Mouse (Mus musculus): ENCODE results near the gene Nin. TPM values are rescaled to one million over a fixed set of nuclear protein-coding genes. Genes with fewer than 3 reads are reported as not detected.

The Nin gene
- total RNA-seq, 2 experiments from 2014 or later: 53.7 to 69.3 TPM

DNA sequence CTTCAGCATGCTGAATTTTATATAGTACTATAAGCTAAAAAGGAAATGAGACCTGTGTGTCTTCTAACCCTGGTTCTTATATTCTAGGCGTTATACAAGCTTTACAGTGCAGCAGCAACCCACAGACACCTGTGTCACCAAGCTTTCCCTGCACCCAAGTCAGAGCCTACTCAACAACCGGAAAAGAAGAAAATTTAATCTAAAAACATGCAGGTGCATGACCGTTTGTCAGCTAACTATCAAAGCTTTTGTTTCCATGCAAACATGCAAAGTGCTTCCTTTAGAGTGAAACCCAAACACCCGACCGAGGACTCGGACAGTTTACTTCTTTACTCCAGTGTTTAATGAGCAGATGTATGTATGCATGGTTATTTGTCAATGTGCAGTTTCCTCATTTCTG, 150.4 kb downstream of the Nin start:
- DNase-seq (ENCODE audit: extremely low spot score in 1 of 2, low spot score in 1 of 2): no peak

DNA sequence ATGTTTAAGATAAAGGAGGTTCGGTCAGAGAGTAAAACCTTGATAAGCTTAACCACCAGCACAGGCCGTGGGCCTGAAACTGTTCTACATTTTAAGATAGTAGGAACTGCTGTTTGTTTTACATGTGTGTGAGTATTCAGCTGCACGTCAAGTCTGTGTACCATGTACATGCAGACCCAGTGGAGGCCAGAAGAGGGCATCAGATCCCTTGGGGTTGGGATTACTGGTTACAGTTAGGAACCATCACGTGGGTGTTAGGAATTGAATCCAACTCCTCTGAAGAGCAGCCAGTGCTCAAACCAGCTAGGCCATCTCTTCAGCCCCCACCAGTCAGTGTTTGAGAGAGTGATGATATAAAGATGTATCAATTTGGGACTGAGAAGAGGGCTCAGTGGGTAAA, 151.0 kb downstream of the Nin start:
- peak; percentile 43 to 61 for DNase-seq (ENCODE audit: extremely low spot score in 1 of 2, low spot score in 1 of 2)

Other genes with a start within 250 kb of the Nin start
- 100 to 1,000 TPM; 201 to 202 TPM for gene Atl1, start 221.1 kb downstream of the Nin start, total RNA-seq (2021)
- gene Map4k5, start 220.5 kb downstream of the Nin start, total RNA-seq (2021): 10 to 100 TPM; 44.4 to 51.4 TPM
- 10 to 100 TPM; 15.1 to 17.4 TPM for gene Sav1, start 126.7 kb downstream of the Nin start, total RNA-seq (2021)
- not detected for gene Abhd12b, start 40.4 kb upstream of the Nin start, total RNA-seq (2021)
- gene Pygl, start 117.8 kb upstream of the Nin start, total RNA-seq (2021): 1 to 10 TPM; 3.3 to 3.7 TPM
- gene Trim9, start 233.9 kb upstream of the Nin start, total RNA-seq (2021): 100 to 1,000 TPM; 295 to 339 TPM